Mouse (Mus musculus) frontal cortex, adult 2 months (tissue): ENCODE results near the gene Gm20388. TPM values are rescaled to one million over a fixed set of nuclear protein-coding genes. Genes with fewer than 3 reads are reported as not detected.
A peak's percentile ranks its signal among the peaks of the same experiment; 100 is the strongest.

Source experiments
- DNase-seq, 2 experiments: peaks; one replicate each; pipeline ENCODE4 v3.0.0; 2022; ENCODE audit warnings: low spot score in 1 of 2; ENCODE audit errors: extremely low spot score in 1 of 2
- polyA plus RNA-seq: library from polyadenylated mRNA; depleted of rRNA; stranded (reverse); fragments of >200 nt; gene quantifications from 2 replicates; pipeline ENCODE4 v1.2.3, GENCODE M21; 2012; rRNA removed

Gene Gm20388
- polyA plus RNA-seq = 15.5 and 22.2 TPM in 2 replicates

GRCm38 (mm10) chr8:119910547-119911257 lies at the start of gene Gm20388:
Gm20388 (plus strand) TSS chr8:119910841.
- DNase-seq = peak; percentile 70 to 90

GRCm38 (mm10) chr8:119861706-119862389 lies 48.8 kb upstream of the Gm20388 start, which contains the start of gene Klhl36:
Klhl36 (plus strand) TSS chr8:119862266.
- DNase-seq = peak; percentile 91 to 95

- DNase-seq = no peak
Observed at GRCm38 (mm10) chr8:119862390-119862734, 48.3 kb upstream of the Gm20388 start.

- DNase-seq = peak in 1 of 2 experiments; percentile 32
Observed at GRCm38 (mm10) chr8:119862749-119863148, 47.9 kb upstream of the Gm20388 start.

DNA sequence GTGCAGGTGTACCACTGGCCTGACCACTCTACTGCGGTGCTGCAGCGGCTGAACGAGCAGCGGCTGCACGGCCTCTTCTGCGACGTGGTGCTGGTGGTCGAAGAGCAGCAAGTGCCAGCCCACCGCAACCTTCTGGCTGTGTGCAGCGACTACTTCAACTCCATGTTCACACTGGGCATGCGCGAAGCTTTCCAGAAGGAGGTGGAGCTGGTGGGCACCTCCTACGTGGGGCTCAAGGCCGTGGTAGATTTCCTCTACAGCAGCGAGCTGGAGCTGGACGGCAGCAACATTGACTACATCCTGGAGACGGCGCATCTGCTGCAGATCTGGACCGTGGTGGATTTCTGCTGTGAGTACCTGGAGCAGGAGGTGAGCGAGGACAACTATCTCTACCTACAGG lies 41.0 kb upstream of the Gm20388 start:
- DNase-seq = no peak

- no peak for DNase-seq
Observed at GRCm38 (mm10) chr8:119873181-119873580, 37.5 kb upstream of the Gm20388 start.

- no peak for DNase-seq
Observed at GRCm38 (mm10) chr8:119881301-119881700, 29.3 kb upstream of the Gm20388 start.

DNA sequence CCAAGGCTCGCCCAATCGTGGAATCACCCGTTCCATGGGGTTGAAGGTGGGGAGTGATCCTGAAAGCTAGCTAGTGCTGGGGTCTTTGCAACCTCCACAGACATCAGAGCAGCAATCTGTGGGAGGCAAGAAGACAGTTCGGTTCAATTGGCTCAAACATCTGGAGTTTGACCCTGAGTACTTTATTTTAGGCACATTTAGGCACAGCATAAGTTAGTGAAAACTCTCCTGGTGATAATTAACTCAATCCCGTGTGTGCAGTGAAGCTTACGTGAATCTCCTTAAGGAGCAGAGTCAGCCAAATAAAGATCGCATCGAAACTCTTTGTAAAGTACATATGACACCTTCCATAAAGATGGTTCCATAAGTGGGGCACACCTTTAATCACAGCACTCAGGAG lies 28.7 kb upstream of the Gm20388 start:
- DNase-seq = no peak

DNA sequence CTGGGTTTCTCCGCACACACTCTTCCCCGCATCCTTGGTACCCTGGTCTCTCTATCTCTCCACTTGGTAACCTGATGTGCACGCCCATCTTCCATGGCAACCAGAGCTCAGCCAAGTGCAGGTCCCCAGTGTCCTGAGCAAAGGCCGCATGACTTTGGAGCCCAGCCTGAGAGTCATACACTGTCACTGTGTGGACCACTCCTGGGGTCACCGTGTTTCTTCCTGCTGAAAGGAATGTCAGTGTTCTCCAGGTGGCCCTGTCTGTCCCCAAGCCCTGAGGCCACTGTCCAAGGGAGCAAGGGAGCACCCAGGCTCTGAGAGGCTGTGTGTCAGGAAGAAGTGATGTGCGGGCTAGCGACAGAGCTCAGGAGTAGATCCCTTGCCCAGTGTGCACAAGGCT lies 27.4 kb upstream of the Gm20388 start:
- no peak for DNase-seq

DNA sequence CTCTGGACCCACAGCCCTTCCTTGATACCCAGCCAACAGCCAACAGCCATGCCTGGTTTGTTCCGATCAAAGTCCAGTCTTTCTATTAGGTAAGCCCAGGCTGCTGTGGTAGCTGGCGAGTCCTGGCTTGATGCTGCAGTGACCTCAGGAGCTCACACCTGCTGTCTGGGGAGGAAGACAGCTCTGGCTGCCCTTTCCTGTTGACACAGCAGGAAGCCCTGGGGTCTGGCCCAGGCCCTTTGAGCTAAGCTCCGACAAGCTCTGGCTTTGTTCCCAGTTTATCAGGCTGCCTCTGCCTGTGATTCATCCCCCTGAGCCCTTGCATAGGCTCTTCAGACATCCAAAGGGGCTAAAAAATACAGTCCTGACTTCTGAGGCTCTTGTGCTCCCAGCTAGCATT lies 25.0 kb upstream of the Gm20388 start:
- peak in 1 of 2 experiments; percentile 9 for DNase-seq

GRCm38 (mm10) chr8:119887130-119887529 lies 23.5 kb upstream of the Gm20388 start:
- peak in 1 of 2 experiments; percentile 27 for DNase-seq

DNA sequence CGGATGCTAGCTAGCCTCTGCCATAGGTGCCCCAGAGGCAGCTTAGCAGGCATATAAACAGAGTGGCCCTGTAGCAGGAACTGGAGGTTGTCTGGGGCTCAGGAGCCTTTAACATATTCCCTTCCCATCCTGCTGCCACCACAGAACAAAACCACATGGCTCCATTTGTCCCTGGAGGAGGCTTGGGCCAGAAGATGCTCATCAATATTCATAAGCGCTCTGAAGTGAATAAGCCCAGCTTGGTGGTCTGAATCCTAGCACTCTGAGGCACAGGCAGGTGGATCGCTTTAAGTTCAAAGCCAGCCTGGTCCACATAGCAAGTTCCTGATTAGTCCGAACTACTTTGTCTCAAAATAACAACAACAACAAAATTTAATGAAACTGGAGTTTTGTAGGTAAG lies 22.6 kb upstream of the Gm20388 start:
- DNase-seq = no peak

DNA sequence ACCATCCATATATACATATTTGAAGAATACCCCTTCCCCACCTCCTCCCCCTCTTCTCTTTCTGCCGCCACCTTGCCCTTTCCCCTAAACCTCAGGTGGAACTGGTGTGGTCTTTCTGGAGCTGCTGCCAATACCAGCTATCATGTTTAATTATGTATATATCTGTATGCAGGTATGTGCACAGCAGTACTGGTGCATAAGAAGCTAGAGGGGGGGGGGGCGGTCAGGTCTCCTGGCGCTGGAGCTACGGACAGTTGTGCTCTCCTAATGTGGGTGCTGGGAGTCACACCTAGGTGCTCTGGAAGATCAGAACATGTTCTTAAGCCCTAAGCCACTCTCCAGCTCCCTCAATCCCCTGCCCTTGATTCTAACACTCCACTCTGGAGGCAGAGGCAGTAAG lies 13.6 kb upstream of the Gm20388 start:
- no peak for DNase-seq

DNA sequence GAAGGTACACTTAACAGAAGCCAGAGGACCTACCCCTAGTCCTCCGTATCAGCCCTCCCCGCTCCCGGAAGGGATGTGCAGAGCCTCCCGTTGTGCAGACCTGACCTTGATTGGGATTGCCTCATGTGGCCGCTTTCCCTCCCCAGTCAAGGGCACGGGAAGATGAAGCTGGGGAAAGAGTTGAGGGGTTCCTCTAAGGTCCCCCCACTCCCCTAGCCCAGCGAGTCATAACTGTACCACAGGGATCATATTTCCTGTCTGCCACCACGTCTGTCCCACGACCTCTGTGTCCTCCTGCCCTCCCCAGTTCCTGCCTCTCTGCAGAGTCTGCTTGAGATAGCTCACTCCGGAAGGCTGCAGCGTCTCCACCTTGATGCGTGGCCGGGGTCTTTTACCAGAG lies 12.7 kb upstream of the Gm20388 start:
- no peak for DNase-seq

DNA sequence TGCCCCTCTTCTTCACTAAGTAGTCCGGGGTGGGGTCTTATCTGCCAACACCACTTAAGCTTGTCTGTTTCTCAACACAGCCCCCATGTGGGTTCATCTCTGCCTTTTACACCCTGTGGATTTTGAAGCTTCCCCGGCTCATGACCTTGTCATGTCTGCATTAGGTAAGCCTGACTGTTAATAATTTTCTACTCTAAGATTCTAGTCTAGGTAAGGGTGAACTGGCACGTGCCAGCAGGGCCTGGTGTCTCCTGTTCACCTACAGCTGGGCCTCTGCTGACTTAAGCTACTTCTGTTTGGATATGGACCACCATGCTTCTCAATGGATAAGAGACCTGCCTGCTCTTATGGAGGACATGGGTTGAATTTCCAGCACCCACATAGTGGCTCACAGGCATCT lies 9.3 kb upstream of the Gm20388 start:
- no peak for DNase-seq

DNA sequence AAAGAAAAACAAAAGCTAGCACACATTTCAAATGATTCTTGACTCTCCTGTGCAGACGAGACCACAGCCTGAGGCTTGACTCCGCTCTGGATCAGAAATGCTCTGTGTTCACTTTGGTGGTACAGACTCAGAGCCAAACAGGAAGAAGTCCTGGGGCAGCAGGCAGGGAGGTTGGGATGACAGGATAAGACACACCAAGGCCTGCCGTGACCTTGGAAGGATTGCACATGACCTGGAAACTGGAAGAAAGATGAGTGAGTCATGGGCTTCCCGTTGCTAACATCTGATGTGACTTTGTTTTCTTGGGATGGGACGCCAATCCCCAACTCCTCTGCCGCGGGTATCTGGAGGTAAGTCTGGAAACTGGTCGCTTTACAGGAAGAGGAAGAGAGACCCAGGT lies 8.7 kb upstream of the Gm20388 start:
- DNase-seq = no peak

DNA sequence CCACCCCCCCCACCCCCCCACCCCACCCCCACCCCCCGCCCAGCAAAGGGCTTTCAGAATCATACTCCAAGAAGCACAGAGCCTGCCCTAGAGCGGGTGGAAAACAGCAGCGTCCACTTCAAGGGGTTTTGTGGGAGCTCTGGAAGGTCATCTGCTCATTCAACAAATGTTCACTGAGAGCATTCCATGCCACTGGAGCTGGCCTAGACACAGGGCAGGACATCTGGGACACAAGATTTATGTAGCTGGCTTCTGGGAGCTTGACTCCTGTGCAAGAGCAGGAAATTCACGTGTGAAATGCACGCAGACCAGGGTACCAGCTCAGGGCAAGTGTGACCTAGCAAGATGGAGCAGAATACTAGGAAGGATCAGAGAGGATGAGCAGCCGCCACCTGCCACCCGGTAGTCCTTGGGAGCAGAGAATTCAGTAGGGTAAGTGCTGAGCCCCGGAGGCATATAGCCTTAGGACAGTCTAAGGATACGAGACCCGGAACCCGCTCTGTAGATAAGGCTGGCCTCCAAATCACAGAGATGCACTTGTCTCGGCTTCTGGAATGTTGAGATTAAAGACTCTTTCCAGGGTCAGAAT lies 6.2 kb upstream of the Gm20388 start:
- no peak for DNase-seq

GRCm38 (mm10) chr8:119909944-119910546 lies 596 bp upstream of the Gm20388 start, which contains the start of gene Usp10:
Usp10 (plus strand) TSS chr8:119910360.
- no peak for DNase-seq

GRCm38 (mm10) chr8:119911258-119911962 lies 769 bp downstream of the Gm20388 start:
- no peak for DNase-seq

DNA sequence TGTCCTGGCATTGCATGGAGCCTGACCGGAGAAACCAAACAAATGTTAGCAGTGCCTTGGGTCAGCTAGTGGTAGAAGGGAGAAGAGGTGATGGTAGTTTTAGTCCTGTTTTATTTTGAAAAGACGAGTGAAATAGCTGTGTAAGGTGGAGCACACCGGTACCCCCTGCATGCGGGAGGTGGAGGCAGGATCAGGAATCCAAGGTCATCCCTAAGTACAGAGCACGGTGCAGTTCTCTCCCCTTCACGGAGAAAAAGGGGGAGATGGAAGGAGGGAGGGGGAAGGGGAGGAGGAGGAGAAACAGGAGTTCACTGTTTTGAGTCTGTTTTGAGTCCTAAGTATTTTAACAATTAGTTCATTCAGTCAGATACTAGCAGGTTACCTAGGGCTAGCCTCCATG lies 2.0 kb downstream of the Gm20388 start:
- DNase-seq = no peak

DNA sequence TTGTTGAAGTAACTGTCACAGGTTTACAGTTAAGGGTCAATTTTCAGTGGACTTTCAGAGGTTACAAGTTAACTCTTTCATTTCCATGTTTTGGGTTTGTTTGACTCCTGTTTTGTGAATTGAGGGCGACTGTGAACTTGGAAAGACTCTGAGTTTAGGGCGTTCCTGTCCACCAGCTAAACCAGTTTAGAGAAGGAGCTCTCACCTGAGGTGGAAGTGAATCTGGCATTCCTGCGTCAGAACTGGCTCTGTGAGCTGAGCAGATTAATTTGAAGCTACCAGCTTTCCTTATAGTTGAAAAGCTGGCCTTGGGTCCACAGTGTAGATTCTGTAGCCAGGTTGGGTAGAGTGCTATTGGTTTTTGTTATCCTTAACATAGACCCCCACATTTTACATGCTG lies 2.5 kb downstream of the Gm20388 start:
- no peak for DNase-seq
